Mouse (Mus musculus): ENCODE measurements around the gene 2210016F16Rik. TPM values are rescaled to one million over a fixed set of nuclear protein-coding genes. Genes with fewer than 3 reads are reported as not detected.

Gene 2210016F16Rik
- polyA plus RNA-seq, 1 experiment from 2014 or later = 30.2 TPM

DNA sequence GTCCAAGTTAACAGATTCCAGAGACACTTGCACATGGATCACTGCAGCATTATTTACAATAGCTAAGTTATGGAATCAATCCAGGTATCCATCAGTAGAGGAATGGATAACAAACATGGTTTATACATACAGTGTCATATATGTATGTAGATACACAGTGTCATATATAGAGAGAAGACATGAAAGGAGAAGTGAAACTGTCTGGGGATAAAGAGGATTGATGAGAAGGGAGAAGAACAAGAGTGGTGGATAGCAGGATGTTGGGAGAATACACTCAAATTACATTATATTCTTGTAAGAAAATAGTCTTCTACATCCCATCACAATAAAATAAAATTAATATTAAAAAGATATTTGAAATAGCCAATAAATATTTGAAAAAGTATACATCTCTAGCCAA lies 32.0 kb downstream of the 2210016F16Rik start:
- Histone ChIP-seq H3K4me1 (replicated peaks; ENCODE audit: control insufficient read depth, insufficient read depth) (no peaks in the 10 kb centered on the region), H3K4me3 (ENCODE audit: low read depth, low read length) (no peak overlapping the region), H3K9ac (ENCODE audit: low read length) (no peak overlapping the region), H3K27ac (replicated peaks) (no peak overlapping the region), H3K27me3 (ENCODE audit: control insufficient read depth, insufficient read depth, low read length) (no peaks in the 10 kb centered on the region), H3K36me3 (ENCODE audit: control insufficient read depth, insufficient read depth, low read length) (no peaks in the 10 kb centered on the region), H3K9me3 (ENCODE audit: control insufficient read depth, low read length) (no peaks in the 10 kb centered on the region), H3K4me2 (replicated peaks; ENCODE audit: low read depth) (no peak overlapping the region)
- TF ChIP-seq EP300 (optimal IDR thresholded peaks at IDR 0.05) (no peak), CTCF (IDR thresholded peaks at IDR 0.05; ENCODE audit: low read depth) (no peak)
- no peak for ATAC-seq (ENCODE audit: low FRiP score, low TSS enrichment)
- no peak for DNase-seq (ENCODE audit: low spot score)

DNA sequence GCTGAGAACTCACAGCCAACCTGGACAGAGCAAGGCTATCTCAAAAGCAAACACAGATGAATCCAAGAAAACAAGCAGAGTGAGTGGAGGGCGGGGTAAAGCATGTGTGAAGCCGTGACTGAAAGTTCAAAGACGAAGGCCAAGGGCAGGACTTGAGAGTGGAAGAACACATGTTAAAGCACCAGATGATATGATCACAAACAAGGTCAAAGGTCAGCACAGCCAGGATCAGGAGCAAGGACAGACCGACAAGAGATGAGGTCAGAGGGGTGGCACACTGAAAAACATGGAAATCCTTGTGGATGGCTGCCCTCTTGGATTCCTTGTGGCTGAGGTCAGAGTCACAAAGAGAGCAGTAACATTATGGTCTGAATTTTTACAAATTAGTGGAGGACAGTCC lies 34.4 kb downstream of the 2210016F16Rik start:
- ATAC-seq (ENCODE audit: low FRiP score, low TSS enrichment) (no peak), DNase-seq (ENCODE audit: low spot score) (no peak)
- H3K4me2 ChIP-seq (replicated peaks; ENCODE audit: low read depth) = no peak overlapping the region
- no peak overlapping the region for H3K9ac ChIP-seq (ENCODE audit: low read length)
- no peaks in the 10 kb centered on the region for H3K27me3 ChIP-seq (ENCODE audit: control insufficient read depth, insufficient read depth, low read length)
- no peak overlapping the region for H3K27ac ChIP-seq (replicated peaks)
- WGBS = 47% methylated on average over 4 of the region's 4 CpGs
- no peaks in the 10 kb centered on the region for H3K4me1 ChIP-seq (replicated peaks; ENCODE audit: control insufficient read depth, insufficient read depth)
- H3K4me3 ChIP-seq (ENCODE audit: low read depth, low read length) = no peak overlapping the region
- H3K9me3 ChIP-seq (ENCODE audit: control insufficient read depth, low read length) = no peaks in the 10 kb centered on the region
- H3K36me3 ChIP-seq (ENCODE audit: control insufficient read depth, insufficient read depth, low read length) = no peaks in the 10 kb centered on the region
- TF ChIP-seq CTCF (IDR thresholded peaks at IDR 0.05; ENCODE audit: low read depth) (no peak), EP300 (optimal IDR thresholded peaks at IDR 0.05) (no peak)

DNA sequence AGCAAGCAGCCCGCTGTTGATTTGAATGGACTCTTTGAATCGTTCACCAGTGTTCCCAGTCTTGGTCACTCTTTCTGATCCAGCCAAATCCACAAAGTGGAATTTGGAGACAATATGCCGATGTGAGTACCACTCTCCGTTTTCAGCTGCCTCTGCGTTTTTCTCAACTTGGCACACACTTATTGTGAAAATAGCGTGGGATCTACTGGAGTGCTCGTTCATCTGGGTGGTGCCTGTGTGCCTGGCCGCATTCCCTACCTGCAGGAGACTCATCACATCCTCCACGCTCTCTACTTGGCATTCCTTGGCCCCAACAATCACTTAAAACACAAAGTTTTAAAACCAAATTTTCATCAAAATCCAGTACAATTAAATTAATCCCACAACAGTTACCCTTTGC lies 40.5 kb downstream of the 2210016F16Rik start:
- 77% methylated on average over 9 of the region's 9 CpGs for WGBS
- no peak for ATAC-seq (ENCODE audit: low FRiP score, low TSS enrichment)

DNA sequence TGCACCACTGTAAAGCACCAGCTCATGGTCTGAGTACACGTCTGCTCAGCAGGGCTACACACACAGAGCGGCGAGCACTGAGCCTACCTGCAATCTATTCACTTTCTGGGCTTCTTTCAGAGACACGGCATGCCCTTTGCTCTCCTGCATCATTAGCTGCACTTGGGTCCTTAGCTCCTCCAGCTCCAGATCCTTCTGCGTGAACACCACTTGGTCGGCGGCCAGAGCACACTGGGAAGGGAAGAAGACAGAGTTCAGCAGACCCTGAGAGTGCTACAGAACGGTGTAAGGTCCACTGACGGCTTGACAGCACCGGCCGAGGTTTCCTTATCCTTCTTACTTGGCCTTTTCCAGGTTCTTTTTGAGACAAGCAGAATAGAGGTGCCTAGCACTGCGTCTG lies 47.6 kb downstream of the 2210016F16Rik start:
- no peak for DNase-seq (ENCODE audit: low spot score)
- H3K27me3 ChIP-seq (ENCODE audit: control insufficient read depth, insufficient read depth, low read length) = no peaks in the 10 kb centered on the region
- no peaks in the 10 kb centered on the region for H3K36me3 ChIP-seq (ENCODE audit: control insufficient read depth, insufficient read depth, low read length)
- WGBS = 74% methylated on average over 12 of the region's 12 CpGs
- H3K4me3 ChIP-seq (ENCODE audit: low read depth, low read length) = no peak overlapping the region
- no peak for ATAC-seq (ENCODE audit: low FRiP score, low TSS enrichment)
- H3K27ac ChIP-seq (replicated peaks) = no peak overlapping the region
- TF ChIP-seq EP300 (optimal IDR thresholded peaks at IDR 0.05) (no peak), CTCF (IDR thresholded peaks at IDR 0.05; ENCODE audit: low read depth) (no peak)
- H3K9ac ChIP-seq (ENCODE audit: low read length) = no peak overlapping the region
- H3K9me3 ChIP-seq (ENCODE audit: control insufficient read depth, low read length) = no peaks in the 10 kb centered on the region
- H3K4me2 ChIP-seq (replicated peaks; ENCODE audit: low read depth) = no peak overlapping the region
- no peaks in the 10 kb centered on the region for H3K4me1 ChIP-seq (replicated peaks; ENCODE audit: control insufficient read depth, insufficient read depth)

More for the DNA sequence above, 40.5 kb downstream of the 2210016F16Rik start:
- TF ChIP-seq EP300 (optimal IDR thresholded peaks at IDR 0.05) (no peak), CTCF (IDR thresholded peaks at IDR 0.05; ENCODE audit: low read depth) (no peak)
- H3K4me3 ChIP-seq (ENCODE audit: low read depth, low read length) = no peak overlapping the region
- no peaks in the 10 kb centered on the region for H3K4me1 ChIP-seq (replicated peaks; ENCODE audit: control insufficient read depth, insufficient read depth)
- no peak overlapping the region for H3K9ac ChIP-seq (ENCODE audit: low read length)
- no peaks in the 10 kb centered on the region for H3K36me3 ChIP-seq (ENCODE audit: control insufficient read depth, insufficient read depth, low read length)
- no peaks in the 10 kb centered on the region for H3K27me3 ChIP-seq (ENCODE audit: control insufficient read depth, insufficient read depth, low read length)
- H3K4me2 ChIP-seq (replicated peaks; ENCODE audit: low read depth) = no peak overlapping the region
- DNase-seq (ENCODE audit: low spot score) = no peak
- H3K9me3 ChIP-seq (ENCODE audit: control insufficient read depth, low read length) = no peaks in the 10 kb centered on the region
- no peak overlapping the region for H3K27ac ChIP-seq (replicated peaks)

DNA sequence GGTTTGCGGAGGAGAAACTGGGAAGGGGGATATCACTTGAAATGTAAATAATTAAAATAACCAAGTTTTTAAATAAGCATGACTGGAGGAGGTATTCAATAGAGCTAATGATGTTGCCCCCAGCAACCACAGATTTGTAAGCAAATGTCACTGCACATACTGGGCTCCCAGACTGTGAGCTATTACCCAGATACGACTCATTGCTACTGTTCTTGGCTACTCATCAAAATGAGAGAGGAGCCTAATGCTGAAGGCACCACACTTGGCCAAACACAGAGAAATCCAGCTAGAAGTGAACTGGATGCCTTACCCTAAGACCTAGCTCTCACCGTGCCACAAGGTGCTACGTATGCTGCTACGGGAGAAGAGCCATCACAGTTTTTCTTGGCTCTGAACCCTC lies 50.9 kb downstream of the 2210016F16Rik start:
- TF ChIP-seq EP300 (optimal IDR thresholded peaks at IDR 0.05) (no peak), CTCF (IDR thresholded peaks at IDR 0.05; ENCODE audit: low read depth) (no peak)
- no peak overlapping the region for H3K4me2 ChIP-seq (replicated peaks; ENCODE audit: low read depth)
- H3K9me3 ChIP-seq (ENCODE audit: control insufficient read depth, low read length) = no peaks in the 10 kb centered on the region
- H3K36me3 ChIP-seq (ENCODE audit: control insufficient read depth, insufficient read depth, low read length) = no peaks in the 10 kb centered on the region
- H3K4me3 ChIP-seq (ENCODE audit: low read depth, low read length) = no peak overlapping the region
- no peak for ATAC-seq (ENCODE audit: low FRiP score, low TSS enrichment)
- H3K27ac ChIP-seq (replicated peaks) = no peak overlapping the region
- H3K9ac ChIP-seq (ENCODE audit: low read length) = no peak overlapping the region
- DNase-seq (ENCODE audit: low spot score) = no peak
- no peaks in the 10 kb centered on the region for H3K4me1 ChIP-seq (replicated peaks; ENCODE audit: control insufficient read depth, insufficient read depth)
- WGBS = 87% methylated on average over 5 of the region's 5 CpGs
- no peaks in the 10 kb centered on the region for H3K27me3 ChIP-seq (ENCODE audit: control insufficient read depth, insufficient read depth, low read length)

MicroRNAs encoded within 50 kb of the gene (microRNA counts, 519-probe panel; counts per million panel counts)
- 3,339 counts per million, percentile 16 among the panel's probes with 10 or more counts for microRNA mmu-miR-7a

Small RNAs within 50 kb of the gene (microRNA-seq; reads per million reads assigned to microRNA genes)
- 91.7 reads per million, percentile 44 among the genes with 10 or more reads in this experiment for gene Mir7-1

Other genes with a start within 250 kb of the 2210016F16Rik start
- gene Idnk, start 227.6 kb downstream of the 2210016F16Rik start, polyA plus RNA-seq (2015; fragmentation: Nextera tagmentation; extraction: Ambion mirVana) = 35.0 and 37.5 TPM in 2 replicates
- 61.4 and 65.4 TPM in 2 replicates for gene Ubqln1, start 169.6 kb downstream of the 2210016F16Rik start, polyA plus RNA-seq (2015; fragmentation: Nextera tagmentation; extraction: Ambion mirVana)
- 14.0 and 14.8 TPM in 2 replicates for gene Gkap1, start 109.5 kb downstream of the 2210016F16Rik start, polyA plus RNA-seq (2015; fragmentation: Nextera tagmentation; extraction: Ambion mirVana)
- gene Kif27, start 26.1 kb downstream of the 2210016F16Rik start, polyA plus RNA-seq (2015; fragmentation: Nextera tagmentation; extraction: Ambion mirVana) = 0.11 and 0.19 TPM in 2 replicates
- gene Rmi1, start 17.0 kb upstream of the 2210016F16Rik start, polyA plus RNA-seq (2015; fragmentation: Nextera tagmentation; extraction: Ambion mirVana) = 11.1 and 12.5 TPM in 2 replicates
- gene Hnrnpk, start 18.1 kb upstream of the 2210016F16Rik start, polyA plus RNA-seq (2015; fragmentation: Nextera tagmentation; extraction: Ambion mirVana) = 552 and 570 TPM in 2 replicates
- gene Slc28a3, start 225.7 kb upstream of the 2210016F16Rik start, polyA plus RNA-seq (2015; fragmentation: Nextera tagmentation; extraction: Ambion mirVana) = 5.8 and 6.9 TPM in 2 replicates

Data from stomach, postnatal 0 days (tissue).